Mouse (Mus musculus) thymus, adult 2 months (tissue): Measurements from ENCODE around the gene Rab3il1. TPM values are rescaled to one million over a fixed set of nuclear protein-coding genes. Genes with fewer than 3 reads are reported as not detected.

Experiments
- DNase-seq: peaks from one replicate; pipeline ENCODE4 v3.0.0; 2021
- H3K27ac ChIP-seq: fragments of 200-500 bp; 2 replicates; pipeline ENCODE4 v1.5.1; 2012; ENCODE audit warnings: low read length, control low read depth; ENCODE audit not compliant: control insufficient read depth, insufficient read depth
- H3K27me3 ChIP-seq: fragments of 200-500 bp; 2 replicates; pipeline ENCODE4 v1.6.1; 2012; ENCODE audit warnings: mild to moderate bottlenecking, low read length, moderate library complexity, mixed read lengths; ENCODE audit not compliant: control insufficient read depth, insufficient read depth
- H3K36me3 ChIP-seq: fragments of 200-500 bp; 2 replicates; pipeline ENCODE4 v1.6.1; 2012; ENCODE audit warnings: mild to moderate bottlenecking, low read length, moderate library complexity; ENCODE audit not compliant: control insufficient read depth, insufficient read depth
- H3K4me1 ChIP-seq: fragments of 200-500 bp; replicated peaks from 2 replicates; pipeline ENCODE4 v1.6.1; 2012; ENCODE audit warnings: low read length; ENCODE audit not compliant: control insufficient read depth, insufficient read depth
- H3K4me3 ChIP-seq: fragments of 200-500 bp; 2 replicates; pipeline ENCODE4 v1.5.1; 2012; ENCODE audit warnings: mild to moderate bottlenecking, low read length, control low read depth, moderate library complexity; ENCODE audit not compliant: control insufficient read depth, insufficient read depth
- CTCF ChIP-seq: fragments of 200-500 bp; IDR thresholded peaks from 2 replicates; pipeline ENCODE4 v1.5.1; 2012; ENCODE audit warnings: mild to moderate bottlenecking, control low read depth, low read length, moderate library complexity, borderline replicate concordance; ENCODE audit not compliant: control insufficient read depth, poor library complexity, insufficient read depth; ENCODE audit errors: extremely low read depth
- POLR2A ChIP-seq: fragments of 200-500 bp; IDR thresholded peaks from 2 replicates; pipeline ENCODE4 v1.6.1; 2012; ENCODE audit warnings: mild to moderate bottlenecking, low read length, control low read depth, moderate library complexity; ENCODE audit not compliant: control insufficient read depth, poor library complexity, insufficient read depth; ENCODE audit errors: extremely low read depth
- WGBS: fragments of 180-500 bp; shearing (Covaris S2); methylation state at CpG from one replicate; pipeline ENCODE4 v1.1.7; 2018; 5-methylcytosine and 5-hydroxymethylcytosine counted together
- polyA plus RNA-seq: library from polyadenylated mRNA; depleted of rRNA; stranded (reverse); fragments of >200 nt; gene quantifications from 2 replicates; pipeline ENCODE4 v1.2.3, GENCODE M21; 2012

Gene Rab3il1
- polyA plus RNA-seq, 1 experiment, result 15.7 TPM

DNA sequence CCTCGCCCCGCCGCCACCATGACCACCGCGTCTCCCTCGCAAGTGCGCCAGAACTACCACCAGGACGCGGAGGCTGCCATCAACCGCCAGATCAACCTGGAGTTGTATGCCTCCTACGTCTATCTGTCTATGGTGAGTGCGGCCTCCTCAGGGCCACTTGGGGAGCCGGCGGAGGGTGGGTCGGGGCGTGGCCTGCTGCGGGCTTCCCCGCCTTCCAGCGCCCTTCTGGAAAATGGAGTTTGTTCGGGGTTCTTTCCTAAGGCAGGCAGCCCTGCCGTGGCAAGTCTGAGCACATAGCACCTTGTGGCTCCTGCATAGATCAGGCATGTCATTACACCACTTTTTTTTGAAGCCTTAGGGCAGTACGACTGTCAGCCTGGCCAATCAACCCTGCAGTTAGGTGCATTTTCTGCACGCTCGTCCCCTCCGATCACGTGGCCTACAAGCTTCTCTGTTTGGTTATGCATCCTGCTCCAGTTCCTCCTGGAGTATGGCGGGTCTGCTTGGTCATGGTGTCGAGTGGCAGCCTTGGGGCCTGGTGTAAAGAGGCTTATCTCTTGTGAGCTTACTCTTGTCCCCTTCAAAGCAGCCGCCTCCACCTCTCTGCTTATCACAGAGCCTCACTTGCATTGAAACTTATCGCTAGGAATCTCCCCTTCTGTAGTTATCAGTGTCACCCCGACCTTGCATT lies 18.5 kb upstream of the Rab3il1 start:
- Histone ChIP-seq H3K4me1 (peaks cover 19% of the 10 kb centered on the region), H3K27me3 (no peaks in the 10 kb centered on the region), H3K36me3 (peaks cover 21% of the 10 kb centered on the region), H3K4me3 (peak overlapping the region; percentile 70), H3K27ac (peak overlapping the region; percentile 72)
- no peak; the same call in 1 of the 2 replicates for TF ChIP-seq CTCF
- TF ChIP-seq POLR2A, result no peak
- WGBS, result under 1% methylated on average over 31 of the region's 31 CpGs
- DNase-seq, result peak; percentile 67

DNA sequence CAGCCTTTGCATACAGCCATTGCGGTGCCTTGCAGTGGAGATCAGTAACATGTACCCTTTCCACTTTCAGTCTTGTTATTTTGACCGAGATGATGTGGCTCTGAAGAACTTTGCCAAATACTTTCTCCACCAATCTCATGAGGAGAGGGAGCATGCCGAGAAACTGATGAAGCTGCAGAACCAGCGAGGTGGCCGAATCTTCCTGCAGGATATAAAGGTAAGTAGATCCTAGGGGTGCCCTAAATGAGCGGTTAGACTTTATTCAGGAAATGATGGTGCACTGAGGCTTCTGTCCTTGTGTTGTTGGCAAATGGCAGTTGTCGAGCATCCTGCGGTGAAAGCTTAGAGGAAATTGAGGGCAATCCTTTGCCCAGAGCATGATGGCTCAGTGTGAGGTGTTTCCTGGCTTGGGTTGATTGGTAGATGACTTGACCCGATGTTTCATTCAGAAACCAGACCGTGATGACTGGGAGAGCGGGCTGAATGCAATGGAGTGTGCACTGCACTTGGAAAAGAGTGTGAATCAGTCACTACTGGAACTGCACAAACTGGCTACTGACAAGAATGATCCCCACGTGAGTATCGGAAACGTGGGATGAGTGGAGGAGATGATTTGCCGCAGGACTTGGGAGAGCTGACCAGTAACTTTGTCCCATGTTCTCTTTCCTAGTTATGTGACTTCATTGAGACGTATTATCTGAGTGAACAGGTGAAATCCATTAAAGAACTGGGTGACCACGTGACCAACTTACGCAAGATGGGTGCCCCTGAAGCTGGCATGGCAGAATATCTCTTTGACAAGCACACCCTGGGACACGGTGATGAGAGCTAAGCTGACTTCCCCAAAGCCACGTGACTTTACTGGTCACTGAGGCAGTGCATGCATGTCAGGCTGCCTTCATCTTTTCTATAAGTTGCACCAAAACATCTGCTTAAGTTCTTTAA lies 17.1 kb upstream of the Rab3il1 start:
- DNase-seq, result no peak
- 36% methylated on average over 20 of the region's 20 CpGs for WGBS
- Histone ChIP-seq H3K27ac (peak overlapping the region; percentile 81), H3K4me3 (peak overlapping the region; percentile 37), H3K27me3 (no peaks in the 10 kb centered on the region), H3K36me3 (peaks cover 21% of the 10 kb centered on the region), H3K4me1 (peaks cover 16% of the 10 kb centered on the region)
- TF ChIP-seq CTCF (no peak), POLR2A (no peak)

DNA sequence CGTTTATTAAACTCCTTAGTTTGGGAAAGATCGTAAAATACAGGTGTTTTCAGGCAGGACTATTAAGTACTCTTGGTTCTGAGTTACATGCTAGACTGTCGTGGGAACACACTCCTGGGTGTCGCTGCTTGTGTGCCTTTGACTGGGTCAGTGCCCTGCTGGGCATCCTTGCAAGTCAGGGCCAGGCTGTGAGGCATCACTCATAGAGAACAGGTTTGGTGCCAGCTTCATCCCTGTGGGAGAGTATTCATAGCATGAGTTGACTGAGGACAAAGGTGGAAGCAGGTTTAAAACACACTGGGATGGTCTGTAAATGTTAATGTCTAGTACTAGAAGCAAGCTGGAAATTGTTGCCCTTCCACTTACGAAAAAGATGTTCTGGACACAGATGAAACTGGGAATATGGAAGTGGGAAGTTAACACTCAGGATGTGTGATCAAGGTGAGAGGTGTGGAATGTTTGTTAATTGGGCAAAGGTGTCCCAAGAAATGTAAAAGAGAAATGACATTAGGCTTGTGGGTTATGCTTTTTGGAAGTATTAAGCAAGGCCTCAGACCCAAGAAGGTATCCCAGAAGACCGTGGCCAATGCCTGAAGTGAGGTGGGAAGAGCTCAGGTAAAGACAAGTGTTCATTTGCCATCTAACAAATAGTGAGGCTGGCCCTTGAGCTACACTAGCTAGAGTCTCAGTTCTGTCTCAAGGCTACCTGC lies 16.1 kb upstream of the Rab3il1 start:
- TF ChIP-seq CTCF, result no peak
- no peak for TF ChIP-seq POLR2A
- WGBS, result 97% methylated on average over 6 of the region's 6 CpGs
- peaks cover 21% of the 10 kb centered on the region for H3K36me3 ChIP-seq
- H3K4me3 ChIP-seq, result no peak overlapping the region
- H3K4me1 ChIP-seq, result peaks cover 16% of the 10 kb centered on the region
- H3K27ac ChIP-seq, result no peak overlapping the region
- no peaks in the 10 kb centered on the region for H3K27me3 ChIP-seq
- no peak for DNase-seq

DNA sequence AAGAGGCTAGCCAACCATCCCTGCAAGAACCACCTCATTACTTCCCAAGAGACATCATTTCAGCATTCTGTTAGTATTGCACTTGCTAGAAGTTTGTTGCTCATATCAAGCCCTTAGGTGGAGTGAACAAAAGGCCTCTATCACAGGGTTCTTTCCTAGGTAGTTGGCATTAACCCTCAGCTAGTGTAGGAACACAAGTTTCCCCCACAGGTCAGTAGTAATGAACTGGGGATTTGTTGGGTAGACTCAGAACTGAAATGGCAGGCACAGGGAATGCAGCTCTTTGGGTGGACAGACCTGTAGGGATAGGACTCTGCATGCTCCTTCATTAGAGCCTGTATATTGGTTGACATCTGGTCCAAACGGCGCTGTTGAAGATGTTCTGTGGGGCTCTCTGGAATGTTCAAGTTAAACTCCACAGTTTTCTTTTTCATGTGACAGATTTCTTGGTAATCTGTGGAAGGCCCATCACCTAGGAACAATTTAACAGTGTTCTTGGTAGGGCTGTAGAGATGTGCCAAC lies 15.5 kb upstream of the Rab3il1 start:
- H3K27me3 ChIP-seq, result no peaks in the 10 kb centered on the region
- peaks cover 21% of the 10 kb centered on the region for H3K36me3 ChIP-seq
- WGBS, result 96% methylated on average over 2 of the region's 2 CpGs
- H3K27ac ChIP-seq, result no peak overlapping the region
- TF ChIP-seq POLR2A (no peak), CTCF (no peak)
- DNase-seq, result no peak
- no peak overlapping the region for H3K4me3 ChIP-seq
- H3K4me1 ChIP-seq, result peaks cover 16% of the 10 kb centered on the region

DNA sequence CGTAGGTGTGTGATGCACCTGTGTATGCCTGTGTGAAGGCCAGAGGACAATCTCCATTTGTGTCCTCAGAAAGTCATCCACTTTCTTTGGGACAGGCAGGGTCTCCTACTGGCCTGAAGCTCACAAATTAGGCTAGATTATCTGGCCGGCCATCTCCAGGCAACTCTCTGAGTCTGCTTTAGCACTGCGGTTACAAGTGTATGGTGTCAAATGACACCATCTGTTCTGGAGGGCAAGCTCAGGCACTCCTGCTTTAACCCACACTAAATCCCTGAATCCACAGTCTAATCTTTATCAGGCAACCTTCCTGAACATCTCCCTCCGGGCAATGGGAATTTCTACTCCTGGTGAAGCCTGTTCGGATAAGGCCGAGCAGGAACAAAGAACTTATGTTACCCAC lies 14.3 kb upstream of the Rab3il1 start:
- Histone ChIP-seq H3K36me3 (peaks cover 21% of the 10 kb centered on the region), H3K4me1 (peaks cover 13% of the 10 kb centered on the region), H3K27ac (no peak overlapping the region), H3K4me3 (no peak overlapping the region), H3K27me3 (no peaks in the 10 kb centered on the region)
- WGBS, result 74% methylated on average over 6 of the region's 6 CpGs
- no peak for TF ChIP-seq POLR2A
- no peak for TF ChIP-seq CTCF
- DNase-seq, result no peak

DNA sequence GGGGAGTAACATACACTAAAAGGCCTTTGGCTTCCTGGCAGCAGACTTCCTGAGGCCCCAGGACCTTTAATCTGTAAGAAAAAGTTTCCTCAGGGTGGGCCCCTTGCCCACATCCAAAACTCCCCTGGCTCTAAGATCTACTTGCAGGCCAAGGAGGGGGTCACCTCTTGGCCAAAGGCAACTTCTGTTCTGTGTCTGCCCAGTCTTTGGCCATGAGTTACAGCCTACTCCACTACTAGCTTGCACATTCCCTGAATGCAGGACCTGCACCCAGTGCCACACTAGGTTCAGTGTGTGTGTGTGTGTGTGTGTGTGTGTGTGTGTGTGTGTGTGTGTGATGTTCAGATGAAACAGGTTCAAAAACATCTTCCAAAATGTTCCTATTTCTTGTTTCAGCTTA lies 13.9 kb upstream of the Rab3il1 start:
- no peak for DNase-seq
- TF ChIP-seq CTCF (no peak), POLR2A (no peak)
- H3K4me3 ChIP-seq, result no peak overlapping the region

More for the DNA sequence above, 13.9 kb upstream of the Rab3il1 start:
- H3K27ac ChIP-seq, result no peak overlapping the region
- peaks cover 21% of the 10 kb centered on the region for H3K36me3 ChIP-seq
- peaks cover 13% of the 10 kb centered on the region for H3K4me1 ChIP-seq
- no peaks in the 10 kb centered on the region for H3K27me3 ChIP-seq
